Mouse (Mus musculus): ENCODE results near the gene Gripap1. TPM values are rescaled to one million over a fixed set of nuclear protein-coding genes. Genes with fewer than 3 reads are reported as not detected.

The Gripap1 gene
- polyA plus RNA-seq, 1 experiment from 2014 or later: 44.7 TPM

- Histone ChIP-seq H3K4me2 (no peak overlapping the region), H3K4me3 (replicated peaks) (no peak overlapping the region), H3K27me3 (no peaks in the 10 kb centered on the region), H3K9ac (replicated peaks) (no peak overlapping the region), H3K9me3 (no peaks in the 10 kb centered on the region), H3K4me1 (replicated peaks) (no peaks in the 10 kb centered on the region), H3K27ac (no peak overlapping the region), H3K36me3 (peaks cover 35% of the 10 kb centered on the region)
- WGBS: 57% methylated on average over 3 of the region's 3 CpGs
- no peak for ATAC-seq (ENCODE audit: insufficient number of reproducible peaks, insufficient read depth, low FRiP score, low TSS enrichment, low read depth)
Observed at GRCm38 (mm10) chrX:7869826-7870225, 80.3 kb downstream of the Gripap1 start.

MicroRNAs within 50 kb of the gene (microRNA counts, 519-probe panel; counts per million panel counts)
- microRNA mmu-miR-1198: 4,159 counts per million, percentile 28 among the panel's probes with 10 or more counts

Small RNA genes lying within 50 kb of the gene (microRNA-seq; reads per million reads assigned to microRNA genes)
- 27.4 reads per million, percentile 36 among the genes with 10 or more reads in this experiment for gene Mir1198

Other genes with a start within 250 kb of the Gripap1 start
- gene Foxp3, start 216.1 kb upstream of the Gripap1 start, polyA plus RNA-seq (2016; fragmentation: Nextera tagmentation; extraction: Ambion mirVana): 0.06 TPM in 1 of 2 replicates, not detected in the other
- gene Ppp1r3f, start 215.5 kb upstream of the Gripap1 start, polyA plus RNA-seq (2016; fragmentation: Nextera tagmentation; extraction: Ambion mirVana): 1.9 and 2.4 TPM in 2 replicates
- 31.2 and 32.8 TPM in 2 replicates for gene Ccdc22, start 184.2 kb upstream of the Gripap1 start, polyA plus RNA-seq (2016; fragmentation: Nextera tagmentation; extraction: Ambion mirVana)
- not detected in 2 replicates for gene Cacna1f, start 182.7 kb upstream of the Gripap1 start, polyA plus RNA-seq (2016; fragmentation: Nextera tagmentation; extraction: Ambion mirVana)
- 0.83 and 1.1 TPM in 2 replicates for gene Syp, start 151.3 kb upstream of the Gripap1 start, polyA plus RNA-seq (2016; fragmentation: Nextera tagmentation; extraction: Ambion mirVana)
- 7.2 and 7.4 TPM in 2 replicates for gene Prickle3, start 132.5 kb upstream of the Gripap1 start, polyA plus RNA-seq (2016; fragmentation: Nextera tagmentation; extraction: Ambion mirVana)
- gene Plp2, start 118.4 kb upstream of the Gripap1 start, polyA plus RNA-seq (2016; fragmentation: Nextera tagmentation; extraction: Ambion mirVana): 68.9 and 76.6 TPM in 2 replicates
- 0.31 TPM in 1 of 2 replicates, not detected in the other for gene Magix, start 108.5 kb upstream of the Gripap1 start, polyA plus RNA-seq (2016; fragmentation: Nextera tagmentation; extraction: Ambion mirVana)
- gene Gpkow, start 92.6 kb upstream of the Gripap1 start, polyA plus RNA-seq (2016; fragmentation: Nextera tagmentation; extraction: Ambion mirVana): 42.9 and 43.2 TPM in 2 replicates
- gene Wdr45, start 75.4 kb upstream of the Gripap1 start, polyA plus RNA-seq (2016; fragmentation: Nextera tagmentation; extraction: Ambion mirVana): 27.5 and 29.1 TPM in 2 replicates
- 0.96 TPM in 1 of 2 replicates, not detected in the other for gene Gm45208, start 67.5 kb upstream of the Gripap1 start, polyA plus RNA-seq (2016; fragmentation: Nextera tagmentation; extraction: Ambion mirVana)
- gene Praf2, start 61.3 kb upstream of the Gripap1 start, polyA plus RNA-seq (2016; fragmentation: Nextera tagmentation; extraction: Ambion mirVana): 66.5 and 70.9 TPM in 2 replicates
- gene Ccdc120, start 38.9 kb upstream of the Gripap1 start, polyA plus RNA-seq (2016; fragmentation: Nextera tagmentation; extraction: Ambion mirVana): 22.5 and 24.8 TPM in 2 replicates
- gene Tfe3, start 27.2 kb upstream of the Gripap1 start, polyA plus RNA-seq (2016; fragmentation: Nextera tagmentation; extraction: Ambion mirVana): 27.7 and 30.4 TPM in 2 replicates
- 0.80 and 0.90 TPM in 2 replicates for gene Kcnd1, start 32.5 kb downstream of the Gripap1 start, polyA plus RNA-seq (2016; fragmentation: Nextera tagmentation; extraction: Ambion mirVana)
- gene Otud5, start 51.6 kb downstream of the Gripap1 start, polyA plus RNA-seq (2016; fragmentation: Nextera tagmentation; extraction: Ambion mirVana): 58.0 and 67.0 TPM in 2 replicates
- 6.2 and 6.8 TPM in 2 replicates for gene Pim2, start 88.5 kb downstream of the Gripap1 start, polyA plus RNA-seq (2016; fragmentation: Nextera tagmentation; extraction: Ambion mirVana)
- gene Slc35a2, start 94.3 kb downstream of the Gripap1 start, polyA plus RNA-seq (2016; fragmentation: Nextera tagmentation; extraction: Ambion mirVana): 26.8 and 30.8 TPM in 2 replicates
- 147 and 149 TPM in 2 replicates for gene Pqbp1, start 109.5 kb downstream of the Gripap1 start, polyA plus RNA-seq (2016; fragmentation: Nextera tagmentation; extraction: Ambion mirVana)
- 153 and 159 TPM in 2 replicates for gene Timm17b, start 109.6 kb downstream of the Gripap1 start, polyA plus RNA-seq (2016; fragmentation: Nextera tagmentation; extraction: Ambion mirVana)
- not detected in 2 replicates for gene Gm10491, start 118.1 kb downstream of the Gripap1 start, polyA plus RNA-seq (2016; fragmentation: Nextera tagmentation; extraction: Ambion mirVana)
- gene Gm10490, start 119.8 kb downstream of the Gripap1 start, polyA plus RNA-seq (2016; fragmentation: Nextera tagmentation; extraction: Ambion mirVana): not detected in 2 replicates
- 0.35 and 0.99 TPM in 2 replicates for gene Pcsk1n, start 130.1 kb downstream of the Gripap1 start, polyA plus RNA-seq (2016; fragmentation: Nextera tagmentation; extraction: Ambion mirVana)
- not detected in 2 replicates for gene Eras, start 138.8 kb downstream of the Gripap1 start, polyA plus RNA-seq (2016; fragmentation: Nextera tagmentation; extraction: Ambion mirVana)
- gene Hdac6, start 158.1 kb downstream of the Gripap1 start, polyA plus RNA-seq (2016; fragmentation: Nextera tagmentation; extraction: Ambion mirVana): 52.9 and 53.6 TPM in 2 replicates
- 2.0 and 2.3 TPM in 2 replicates for gene Gata1, start 188.3 kb downstream of the Gripap1 start, polyA plus RNA-seq (2016; fragmentation: Nextera tagmentation; extraction: Ambion mirVana)
- gene Glod5, start 228.7 kb downstream of the Gripap1 start, polyA plus RNA-seq (2016; fragmentation: Nextera tagmentation; extraction: Ambion mirVana): not detected in 2 replicates